Mouse (Mus musculus) layer of hippocampus, postnatal 10 days (tissue): Measurements from ENCODE around the gene Nol3. TPM values are rescaled to one million over a fixed set of nuclear protein-coding genes. Genes with fewer than 3 reads are reported as not detected.
"Not testable (repeated sequence)": the region's sequence is repeated elsewhere in the genome, so short reads cannot be mapped to it uniquely, and the experiment has no call there.

ENCODE experiments used
- DNase-seq, 2 experiments: peaks; one replicate each; pipeline ENCODE4 v3.0.0; 2021; ENCODE audit warnings: low spot score in 2 of 2
- long read RNA-seq: library from polyadenylated mRNA; stranded (forward); transcript quantifications from one replicate; pipeline ENCODE4 v2.0.0, GENCODE M21; 2023
- total RNA-seq, 2 experiments: library from RNA; stranded (reverse); gene quantifications; 2 replicates each; pipeline ENCODE4 v1.2.3; 2021

The Nol3 gene
- total RNA-seq: 1 to 10 TPM; 3.6 to 3.7 TPM
- long read RNA-seq, transcript Nol3-201 (4 exons, 3,176 nt): major isoform, 7 of 8 reads
- long read RNA-seq, partial matches to known transcripts: 1 of 8 reads
- long read RNA-seq, other reads (novel, unspliced or antisense): 0 of 8 reads

DNA sequence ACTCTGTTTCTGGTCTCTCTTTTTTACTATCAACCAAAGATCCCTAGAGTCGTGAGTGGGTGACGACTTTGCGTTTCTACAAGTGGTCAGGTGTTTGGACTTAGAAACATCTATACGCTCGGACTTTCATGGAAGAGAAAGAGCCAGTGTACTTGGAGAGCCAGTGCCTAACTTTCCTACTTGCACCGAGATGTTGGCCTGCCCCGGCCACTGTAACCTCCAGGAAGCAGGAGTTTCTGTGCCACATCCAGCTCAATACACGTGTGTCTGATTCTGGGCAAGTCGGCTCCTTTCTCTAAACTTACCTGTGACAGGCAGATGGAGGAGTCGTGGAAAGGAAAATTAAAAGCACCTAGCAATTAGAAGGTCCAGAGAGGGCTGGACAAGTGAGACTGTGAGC is at the start of gene Nol3:
Gene Nol3 (plus strand): TSS at position 301 of the 400 bp plus-strand sequence.
- DNase-seq: peak in 1 of 2 experiments; percentile 10

DNA sequence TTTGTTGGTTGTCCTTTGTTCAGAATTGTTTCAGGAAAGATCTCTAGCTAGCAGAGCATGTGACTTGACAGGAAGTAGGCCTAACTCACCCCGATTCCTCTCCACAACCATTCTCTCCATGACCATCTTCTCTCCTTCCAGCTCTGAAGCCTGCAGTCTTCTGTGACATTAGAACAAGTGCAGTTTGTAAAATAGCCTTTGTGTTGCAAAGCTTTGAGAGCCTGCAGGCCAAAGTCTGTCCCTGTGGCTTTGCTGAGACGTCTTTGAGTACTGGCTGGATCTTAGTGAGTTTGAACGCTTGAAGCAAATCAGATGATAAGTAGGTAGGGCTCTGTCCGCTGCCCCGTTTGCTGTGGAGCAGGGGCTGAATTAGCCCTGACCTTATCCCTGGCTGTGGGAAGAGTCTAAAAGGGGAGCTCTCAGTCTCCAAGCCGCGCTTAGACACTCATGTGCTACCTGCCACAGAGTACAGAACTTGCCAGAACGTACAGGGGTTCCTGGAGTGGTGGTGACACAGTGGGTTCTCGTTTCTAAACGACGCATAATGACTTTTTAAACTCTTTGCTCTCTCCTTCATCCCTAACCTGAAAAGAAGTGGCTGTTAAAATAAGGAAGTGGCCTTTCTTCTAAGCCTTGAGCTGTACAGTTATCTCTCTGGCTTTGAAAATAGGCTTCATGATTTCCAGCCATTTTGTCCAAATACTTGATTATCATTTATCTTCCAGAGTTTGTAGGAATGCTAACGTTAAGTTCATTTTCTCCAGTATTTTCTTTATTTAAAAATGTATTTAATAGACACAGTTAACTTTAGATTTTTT is 44.2 kb upstream of the Nol3 start:
- no peak for DNase-seq

DNA sequence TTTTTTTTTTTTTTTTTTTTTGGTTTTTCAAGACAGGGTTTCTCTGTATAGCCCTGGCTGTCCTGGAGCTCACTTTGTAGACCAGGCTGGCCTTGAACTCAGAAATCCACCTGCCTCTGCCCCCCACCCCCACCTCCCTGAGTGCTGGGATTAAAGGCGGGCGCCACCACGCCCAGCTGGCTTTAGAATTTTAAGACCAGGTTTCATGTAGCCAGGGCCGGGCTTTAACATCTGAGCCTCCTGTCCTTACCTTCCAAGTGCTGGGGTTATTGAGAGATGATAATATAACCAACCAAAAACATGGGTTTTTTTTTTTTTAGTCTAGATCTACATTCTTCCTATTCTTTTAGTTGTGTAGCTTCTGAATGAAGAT is 43.6 kb upstream of the Nol3 start:
- DNase-seq: not testable (repeated sequence)

DNA sequence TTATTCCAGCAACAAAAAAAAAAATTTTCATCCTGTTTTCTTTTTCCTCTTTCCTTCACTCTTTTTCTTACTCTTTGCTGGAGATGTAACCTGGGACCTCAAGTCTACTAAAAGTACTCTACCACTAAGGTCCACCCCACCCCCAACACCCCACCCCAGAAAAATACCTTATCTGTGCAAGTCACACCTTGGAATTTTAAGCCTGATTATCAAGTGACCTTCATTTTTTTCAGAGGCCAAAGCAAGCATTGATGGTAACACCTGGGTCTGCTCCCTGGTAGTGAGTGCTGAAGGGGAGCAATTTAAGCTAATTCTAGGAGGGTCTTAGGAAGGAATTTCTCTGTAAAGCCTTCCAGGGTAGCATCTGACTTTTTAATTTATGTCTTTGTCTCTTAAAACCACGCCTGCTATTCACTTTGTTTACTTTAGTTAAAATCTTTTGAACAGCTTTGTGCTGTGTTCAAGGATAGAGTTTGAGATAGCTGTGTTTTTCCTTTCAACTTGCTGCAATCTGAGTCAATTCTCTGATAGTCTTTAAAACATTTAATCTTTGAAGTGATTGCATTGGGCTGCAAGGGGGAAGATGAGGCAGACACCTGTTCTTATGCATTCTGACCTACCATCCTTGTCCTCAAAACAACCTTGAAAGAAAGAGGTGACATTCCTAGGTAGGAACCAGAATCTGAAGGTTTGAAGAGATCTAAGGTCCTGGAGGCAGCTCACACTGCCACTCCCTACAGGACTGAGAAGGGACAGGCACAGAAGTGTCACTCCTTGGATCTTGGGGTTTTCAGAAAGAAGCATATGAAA is 42.6 kb upstream of the Nol3 start:
- DNase-seq: no peak

DNA sequence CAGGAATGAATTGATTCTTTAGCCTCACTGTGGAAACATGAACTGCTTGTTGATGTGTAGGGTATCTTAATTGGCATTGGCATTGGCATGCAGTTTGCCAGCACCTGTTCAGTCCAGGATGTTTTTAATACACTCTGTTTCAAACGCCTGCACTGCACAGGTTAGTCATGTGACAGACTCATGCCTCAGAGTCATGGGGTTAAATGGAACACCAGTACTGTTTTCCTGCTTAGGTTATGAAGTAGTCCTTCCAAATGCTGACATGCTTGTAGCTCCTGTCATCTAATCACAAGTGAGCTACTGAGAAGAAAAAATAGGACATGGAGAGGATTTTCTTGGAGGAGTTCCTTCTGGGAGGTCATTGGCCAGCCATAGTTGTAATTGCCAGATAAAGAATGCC is 40.7 kb upstream of the Nol3 start:
- no peak for DNase-seq

DNA sequence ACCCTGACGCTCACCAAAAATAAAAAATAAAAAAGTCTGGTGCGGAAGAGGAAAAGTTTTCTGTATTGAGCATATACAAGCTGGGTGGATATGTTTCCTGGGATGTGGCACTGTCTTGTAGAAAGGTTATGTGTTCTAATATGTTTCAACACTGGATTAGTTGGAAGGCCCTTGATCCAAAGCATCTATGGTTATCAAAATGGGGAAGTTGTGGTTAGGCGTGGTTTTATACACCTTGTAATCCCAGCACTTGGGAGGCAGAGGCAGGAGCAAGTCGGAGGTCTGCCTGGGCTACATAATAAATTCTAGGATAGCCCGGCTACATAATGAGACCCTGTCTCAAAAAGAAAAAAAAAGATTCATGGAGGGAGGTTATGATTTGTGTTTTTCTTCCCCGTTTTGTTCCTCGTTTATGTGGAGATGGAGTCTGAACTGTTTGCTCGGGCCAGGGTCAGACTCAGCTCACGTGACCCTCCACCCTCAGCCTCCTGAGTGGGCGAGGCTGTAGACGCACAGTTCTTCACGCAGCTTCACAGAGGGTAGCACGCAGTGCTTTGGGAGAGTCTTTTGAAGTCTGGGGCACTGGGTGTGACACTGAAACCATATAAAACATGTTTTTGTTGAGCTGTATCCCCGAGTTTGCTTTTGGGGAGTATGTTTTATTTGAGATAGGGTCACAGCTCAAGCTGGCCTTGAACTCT is 38.3 kb upstream of the Nol3 start:
- no peak for DNase-seq

DNA sequence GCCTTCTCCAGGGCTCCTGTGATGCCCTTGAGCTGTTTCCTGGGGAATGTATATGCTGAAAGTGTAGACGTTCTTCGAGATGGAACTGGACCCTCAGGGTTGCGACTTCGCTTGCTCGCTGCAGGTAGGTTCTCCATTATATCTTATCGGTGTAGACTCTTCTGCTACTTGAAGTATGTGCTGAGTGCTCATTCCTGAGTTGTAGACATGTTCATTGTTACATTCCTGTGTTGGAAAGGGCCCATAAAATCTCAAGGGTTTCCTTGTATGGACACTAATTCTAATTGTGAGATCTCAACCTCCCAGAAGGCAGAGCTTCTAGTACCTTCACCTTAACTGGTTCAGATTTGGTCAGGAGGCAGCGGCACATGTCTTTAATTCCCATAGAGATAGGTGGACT is 34.9 kb upstream of the Nol3 start:
- no peak for DNase-seq

DNA sequence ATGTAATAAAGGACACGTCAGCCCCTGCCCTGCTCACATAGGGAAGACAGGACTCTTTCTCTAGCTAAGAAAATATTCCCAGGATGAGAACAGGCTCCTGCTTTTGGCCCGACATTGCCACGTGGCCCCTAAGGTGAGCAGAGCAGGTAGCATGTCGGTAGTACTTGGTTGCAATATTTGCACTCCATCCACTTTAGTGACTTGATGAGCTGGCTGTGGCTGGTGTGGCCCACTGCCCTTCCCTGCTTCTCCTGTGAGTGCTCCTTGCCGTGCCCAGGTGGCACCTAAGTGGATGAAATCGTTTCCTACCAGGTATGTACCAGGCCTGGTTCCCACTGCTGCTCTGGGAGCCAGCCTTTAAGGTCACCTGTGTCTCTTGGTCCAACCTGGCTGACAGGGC is 24.0 kb upstream of the Nol3 start:
- DNase-seq: no peak

DNA sequence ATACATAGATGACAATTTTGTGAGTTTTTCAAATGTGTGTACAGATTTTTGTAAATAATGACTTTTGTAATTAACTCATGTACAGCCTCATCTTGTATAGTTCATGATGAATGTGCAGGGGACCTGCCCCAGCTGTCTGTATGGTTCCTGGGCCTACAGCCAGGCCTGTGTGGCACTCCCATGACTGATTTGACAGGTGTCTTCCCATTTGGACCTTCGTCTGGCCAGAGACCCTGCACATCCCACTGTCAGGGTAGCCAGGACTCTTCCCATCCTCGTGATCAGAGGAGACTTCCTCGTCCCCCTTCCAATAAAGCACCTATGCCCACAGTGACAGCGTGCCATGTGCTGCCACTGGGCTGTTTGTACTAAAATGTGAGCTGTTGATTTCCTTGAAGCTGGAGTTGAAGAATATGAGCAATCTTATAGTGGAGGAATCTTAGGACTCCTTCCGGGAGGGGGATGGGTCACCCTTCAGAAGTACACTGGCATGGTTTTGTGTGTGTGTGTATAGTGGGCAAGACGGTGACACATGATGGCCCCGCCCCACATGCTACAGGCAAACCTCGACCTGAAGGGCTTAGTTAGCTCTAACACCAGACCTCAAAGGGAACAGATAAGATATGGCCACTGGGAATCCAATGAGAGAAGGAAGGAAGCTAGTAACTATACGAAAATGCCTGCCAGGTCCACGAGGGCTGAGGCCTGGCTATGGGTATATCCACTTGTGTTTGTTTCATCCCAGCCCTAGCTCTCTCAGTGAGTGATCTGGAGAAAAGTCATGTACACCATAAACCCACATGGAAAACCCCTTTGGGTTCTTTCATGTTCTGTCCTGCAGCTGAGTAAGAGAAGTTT is 23.0 kb upstream of the Nol3 start:
- no peak for DNase-seq

DNA sequence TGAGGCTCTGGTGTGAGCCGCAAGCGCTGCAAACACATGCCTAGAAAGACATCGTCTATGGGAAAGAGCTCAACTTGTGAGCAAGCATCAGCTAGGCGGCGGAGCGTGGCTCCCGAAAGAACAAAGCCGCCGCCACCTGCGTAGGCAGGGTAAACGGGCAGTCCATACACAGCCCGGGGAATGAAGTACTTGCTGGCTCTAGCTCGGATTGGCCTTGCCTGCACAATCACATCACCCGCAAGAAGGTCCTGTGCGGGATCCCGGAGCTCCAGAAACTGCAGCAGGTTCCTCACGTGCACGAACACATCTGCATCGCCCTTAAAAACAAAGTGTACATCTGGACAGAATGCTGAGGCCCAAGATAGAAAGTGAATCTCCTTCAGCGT is 22.2 kb upstream of the Nol3 start:
- peak in 1 of 2 experiments; percentile 41 for DNase-seq

DNA sequence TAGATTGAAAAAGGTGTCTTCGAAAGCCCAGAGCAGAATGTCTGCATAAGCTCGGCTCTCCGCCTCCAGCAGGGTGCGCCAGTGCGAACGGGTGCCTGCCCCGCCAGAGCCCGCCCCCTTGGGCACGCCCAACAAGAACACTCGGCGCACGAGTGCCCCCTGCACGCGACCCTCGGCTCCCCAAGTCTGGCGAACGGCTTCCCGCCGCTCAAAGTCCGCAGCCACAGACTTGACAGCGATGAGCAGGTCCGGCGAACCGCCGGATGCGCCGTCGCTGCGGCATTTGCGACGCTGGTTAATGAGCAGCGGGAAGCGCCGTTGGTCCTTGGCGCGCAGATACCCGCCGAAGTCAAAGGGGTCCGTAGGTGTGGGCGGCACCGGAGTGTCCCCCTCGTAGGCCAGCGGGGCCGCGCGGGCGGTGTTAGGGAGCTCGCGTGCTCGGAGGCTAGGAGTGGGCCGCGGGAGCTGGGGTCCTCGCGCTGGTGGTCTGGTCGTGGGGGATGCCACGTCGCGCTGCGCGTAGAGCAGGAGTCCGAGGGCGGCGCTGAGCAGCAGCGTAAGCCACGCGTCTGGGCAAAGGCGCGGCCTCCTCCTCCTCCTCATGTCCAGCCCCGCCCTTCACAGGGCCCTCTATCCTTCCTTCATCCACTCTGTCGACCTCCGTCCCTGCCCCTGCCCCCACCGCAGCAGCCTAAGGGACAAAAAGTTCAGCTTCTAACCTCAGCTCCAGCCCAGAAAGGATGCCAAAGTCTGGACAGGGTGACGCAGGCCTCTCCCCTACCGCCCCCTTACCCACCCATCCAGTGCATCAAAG is 21.6 kb upstream of the Nol3 start:
- peak; percentile 93 to 94 for DNase-seq

DNA sequence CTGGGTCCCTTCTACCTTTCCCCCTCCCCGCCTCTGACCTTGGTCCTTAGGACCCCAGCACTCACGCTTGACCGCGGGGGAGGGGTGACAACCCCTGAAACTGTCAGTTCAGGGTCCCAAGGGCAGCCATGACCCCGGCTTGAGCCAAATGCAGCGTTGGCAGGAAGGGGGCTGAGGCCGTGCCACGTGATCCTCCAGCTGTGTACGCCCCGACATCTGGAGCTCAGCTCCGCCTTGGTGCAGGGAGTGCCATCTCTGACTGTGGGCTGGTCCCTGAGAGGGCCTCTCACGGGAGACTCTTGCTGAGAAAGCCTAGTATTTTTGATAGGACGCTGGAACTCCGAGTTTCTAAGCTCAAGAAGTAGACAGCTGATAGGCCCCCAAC is 21.0 kb upstream of the Nol3 start, which contains the start of gene B3gnt9:
Gene B3gnt9 (minus strand): TSS at position 188 of the 385 bp plus-strand sequence.
- DNase-seq: no peak

DNA sequence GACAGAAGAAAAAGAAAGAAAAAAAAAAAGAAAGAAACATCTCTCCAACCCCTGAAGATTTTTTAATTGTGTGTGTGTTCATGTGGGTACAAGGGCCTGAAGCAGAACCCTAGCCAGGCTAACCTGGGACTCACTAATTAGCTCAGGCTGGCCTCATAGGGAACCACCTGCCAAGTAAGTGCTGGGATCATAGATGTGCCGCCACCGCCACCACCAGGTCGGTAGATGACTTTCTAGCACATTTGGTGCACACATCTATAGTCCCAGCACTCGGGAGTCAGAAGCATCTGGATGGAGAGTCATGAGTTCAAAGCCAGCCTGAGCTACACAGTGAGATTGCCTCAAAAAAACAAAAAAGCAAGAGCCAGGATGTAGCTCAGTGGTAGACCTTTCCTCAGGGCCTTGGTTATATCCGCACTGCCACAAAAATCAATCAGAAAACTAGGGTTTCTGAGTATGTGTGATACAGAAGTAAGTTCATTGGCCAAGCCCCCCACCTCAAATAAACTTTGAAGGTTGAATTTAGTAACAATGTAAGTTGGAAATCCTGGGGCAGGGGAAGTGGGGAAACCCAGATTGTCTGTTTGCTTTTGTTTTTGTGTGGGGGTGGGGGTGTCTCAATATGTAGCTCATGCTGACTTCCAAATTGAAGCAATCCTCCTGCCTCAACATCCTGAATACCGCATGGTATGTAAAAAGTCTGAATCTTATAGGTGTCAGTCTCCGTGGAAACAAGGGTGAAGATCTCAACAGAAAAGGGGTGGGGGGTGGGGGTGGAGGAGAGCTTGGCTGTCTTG is 18.4 kb upstream of the Nol3 start:
- DNase-seq: no peak

DNA sequence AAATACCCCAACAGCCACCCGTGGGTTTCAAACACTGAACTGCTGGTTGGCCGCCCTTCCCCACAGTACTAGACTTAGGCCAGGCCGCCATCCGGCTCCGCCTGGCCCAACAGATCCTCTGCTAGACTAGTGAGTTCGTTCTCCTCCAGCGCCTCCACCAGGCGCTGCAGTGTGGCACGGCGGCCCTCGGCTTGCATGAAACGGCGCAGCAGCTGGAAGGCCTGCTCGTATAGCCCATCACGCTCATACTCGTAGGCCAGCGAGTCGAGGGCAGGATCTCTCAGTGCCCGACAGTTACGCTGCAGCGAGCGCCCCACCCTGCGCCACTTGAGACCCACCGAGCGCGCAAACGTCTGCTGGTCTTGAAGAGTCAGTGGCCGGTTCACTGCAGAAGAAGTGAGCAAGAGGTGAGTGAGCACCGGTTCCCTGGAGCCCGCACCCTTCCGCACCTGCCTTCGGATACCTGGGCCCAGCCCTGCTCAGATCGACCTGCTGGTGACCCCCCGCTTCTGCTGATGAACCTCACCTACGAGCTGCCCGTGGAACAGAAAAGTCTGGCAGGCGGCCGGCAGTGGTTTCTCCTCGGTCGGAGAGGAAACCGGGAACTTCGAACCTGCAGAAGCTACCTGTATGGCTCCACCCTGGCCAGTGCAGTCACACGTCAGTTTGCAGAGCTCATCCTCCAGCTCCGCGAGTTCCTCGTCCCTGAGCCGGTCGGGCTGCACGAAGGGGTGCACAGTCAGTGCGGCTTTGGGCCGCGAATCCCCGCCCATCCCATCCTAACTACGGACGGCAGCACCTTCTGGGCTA is 16.8 kb upstream of the Nol3 start:
- no peak for DNase-seq

DNA sequence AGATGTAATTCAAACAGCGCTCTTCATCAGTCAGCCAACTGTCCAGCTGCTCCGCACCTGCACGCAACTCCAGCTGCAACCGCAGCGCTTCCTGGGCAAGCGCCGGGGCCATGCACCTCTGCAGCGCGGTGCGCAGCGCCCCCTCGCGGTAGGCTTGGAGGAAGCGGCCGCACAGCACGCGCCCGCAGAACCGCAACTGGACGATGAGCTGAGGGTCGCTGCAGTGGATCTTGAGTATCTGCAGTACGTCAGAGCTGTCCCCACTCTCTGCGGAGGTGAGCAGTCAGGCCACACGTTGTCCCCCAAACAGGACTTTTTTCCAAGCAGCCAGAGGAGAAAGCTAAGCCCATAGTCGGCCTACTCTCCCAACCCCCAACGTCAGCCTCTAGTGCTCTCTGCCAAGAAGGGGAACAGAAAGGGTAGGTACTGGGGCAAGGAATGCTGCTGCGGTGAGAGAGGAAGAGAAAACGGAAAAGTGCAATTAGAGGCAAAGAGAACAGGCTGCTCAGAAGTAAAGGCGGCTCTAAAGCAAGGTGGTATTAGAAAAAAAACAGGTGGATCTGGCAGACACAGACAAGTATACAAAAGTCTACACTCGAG is 16.1 kb upstream of the Nol3 start:
- DNase-seq: peak; percentile 75 to 84

DNA sequence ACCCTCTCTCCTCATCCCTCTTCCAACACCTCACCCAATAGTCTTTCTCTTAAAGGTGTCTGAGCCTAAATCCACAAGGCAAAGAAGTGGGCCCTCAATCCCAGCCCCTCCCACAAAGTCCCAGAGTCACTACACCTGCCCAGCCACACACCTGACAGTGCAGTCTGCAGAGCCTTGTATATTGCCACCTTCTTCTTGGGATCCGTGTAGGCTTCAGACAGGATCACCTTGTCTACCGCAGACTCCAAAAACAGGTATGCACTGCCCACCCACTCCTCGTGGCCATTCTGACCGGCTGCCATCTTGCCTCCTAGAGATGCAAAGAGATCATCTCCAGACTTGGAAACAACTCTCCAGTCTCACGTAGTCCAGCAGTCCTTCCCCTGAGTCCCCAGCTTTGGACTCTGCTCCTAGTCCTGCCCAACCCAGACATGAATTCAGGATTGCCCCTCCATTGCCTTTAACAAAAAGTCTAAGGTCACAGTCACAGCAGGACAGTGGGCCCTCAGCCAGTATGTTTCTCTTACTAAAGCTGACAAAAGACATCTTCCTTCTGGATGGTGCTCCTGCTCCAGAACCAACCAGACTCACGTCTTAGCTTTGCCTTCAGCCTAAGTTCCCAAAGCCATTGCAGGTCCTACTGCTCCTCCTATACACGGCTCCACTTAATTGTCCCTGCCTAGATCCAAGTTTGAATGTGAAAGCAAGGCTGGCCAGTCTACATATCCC is 15.4 kb upstream of the Nol3 start:
- DNase-seq: no peak
